Mouse (Mus musculus): Measurements from ENCODE around the gene Cdh4. TPM values are rescaled to one million over a fixed set of nuclear protein-coding genes. Genes with fewer than 3 reads are reported as not detected.

Gene Cdh4
- total RNA-seq, 1 experiment = 1.9 TPM

DNA sequence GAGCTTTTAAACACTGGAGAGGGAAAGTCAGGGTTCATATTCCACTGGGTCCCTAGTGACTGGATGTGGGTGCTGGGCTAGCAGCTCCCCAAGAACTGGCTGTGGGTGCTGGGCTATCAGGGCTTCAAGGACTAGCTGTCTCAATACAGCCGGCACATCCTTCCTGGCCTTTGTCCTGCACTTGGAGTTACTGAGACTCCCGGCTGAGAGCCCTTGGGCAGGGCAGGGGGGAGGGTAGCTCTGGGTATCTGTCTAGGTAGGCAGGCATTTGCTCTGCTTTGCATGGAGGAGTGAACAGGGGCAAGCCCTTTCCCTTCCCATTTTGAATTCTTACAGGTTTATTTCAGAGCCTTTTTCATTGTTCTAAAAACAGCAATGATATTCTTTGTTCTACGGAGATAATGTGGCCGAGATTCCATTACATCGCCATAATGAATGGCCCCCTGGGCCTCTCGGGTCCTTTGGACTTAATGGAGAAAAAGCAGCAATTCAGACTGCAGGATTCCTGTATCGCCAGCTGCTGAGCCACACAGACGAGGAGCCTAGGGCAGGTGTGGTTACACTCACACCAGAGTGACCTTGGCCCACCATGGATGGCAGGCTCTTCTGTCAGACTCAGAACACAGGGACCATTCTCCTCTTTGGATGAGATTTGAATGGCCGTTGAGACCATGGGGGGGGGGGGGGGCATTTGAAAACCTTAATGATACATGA, 97.5 kb downstream of the Cdh4 start:
- H3K27ac ChIP-seq (ENCODE audit: insufficient read depth, low read depth, low read length, poor library complexity, severe bottlenecking) = peak overlapping the region; percentile 45; the same call in 1 of the 2 replicates
- no peaks in the 10 kb centered on the region for H3K9me3 ChIP-seq (ENCODE audit: control insufficient read depth, insufficient read depth, low read depth, low read length)
- peaks cover 6% of the 10 kb centered on the region; the same call in 1 of the 2 replicates for H3K36me3 ChIP-seq (ENCODE audit: control insufficient read depth, insufficient read depth, low read length, poor library complexity, severe bottlenecking)
- TF ChIP-seq MAFK (IDR thresholded peaks at IDR 0.05; ENCODE audit: insufficient read depth, low read depth, low read length) (no peak), ZC3H11A (IDR thresholded peaks at IDR 0.05; ENCODE audit: borderline replicate concordance, low read depth, low read length) (no peak), ZNF384 (IDR thresholded peaks at IDR 0.05; ENCODE audit: low read depth, low read length) (no peak), CHD2 (IDR thresholded peaks at IDR 0.05; ENCODE audit: low read depth, low read length) (no peak), HCFC1 (IDR thresholded peaks at IDR 0.05; ENCODE audit: borderline replicate concordance, insufficient read depth, low read length) (no peak)
- no peak for DNase-seq (ENCODE audit: low read depth, low spot score)
- H3K4me1 ChIP-seq (ENCODE audit: control insufficient read depth in 2 of 2, insufficient read depth in 2 of 2, low read length in 2 of 2, poor library complexity in 1 of 2) = peaks cover 0 to 20% of the 10 kb centered on the region in 2 experiments; a peak in 2 of 4 replicates
- H3K4me3 ChIP-seq (ENCODE audit: insufficient read depth in 1 of 2, low read depth in 1 of 2, low read length in 2 of 2, poor library complexity in 1 of 2, severe bottlenecking in 1 of 2) = no peak overlapping the region
- H3K9ac ChIP-seq (ENCODE audit: insufficient read depth, low read depth, low read length, poor library complexity, severe bottlenecking) = no peak overlapping the region
- in situ Hi-C loops (cut with MboI; ENCODE audit: low sequenced_read_pairs in 2 of 2, unreplicated experiment in 2 of 2) = no loop called here

DNA sequence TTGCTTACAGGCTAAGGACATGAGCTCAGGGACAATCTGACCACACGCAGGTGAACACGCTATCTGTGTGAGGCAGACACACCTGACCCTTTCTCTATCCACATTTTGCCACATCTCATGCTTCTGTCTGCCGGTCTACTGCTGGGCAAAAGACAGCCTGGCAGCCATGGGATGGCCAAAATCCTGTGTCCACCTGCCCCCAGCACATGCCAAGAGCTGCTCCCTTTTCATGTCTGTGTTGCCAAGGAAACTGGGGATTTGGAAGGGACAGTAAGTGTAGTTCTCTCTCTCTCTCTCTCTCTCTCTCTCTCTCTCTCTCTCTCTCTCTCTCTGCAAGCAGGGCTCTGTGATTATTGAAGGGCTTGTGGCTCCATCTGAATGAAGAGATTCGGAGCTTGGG, 98.9 kb downstream of the Cdh4 start:
- Histone ChIP-seq H3K27ac (ENCODE audit: insufficient read depth, low read depth, low read length, poor library complexity, severe bottlenecking) (no peak overlapping the region), H3K4me3 (ENCODE audit: insufficient read depth in 1 of 2, low read depth in 1 of 2, low read length in 2 of 2, poor library complexity in 1 of 2, severe bottlenecking in 1 of 2) (no peak overlapping the region), H3K4me1 (ENCODE audit: control insufficient read depth in 2 of 2, insufficient read depth in 2 of 2, low read length in 2 of 2, poor library complexity in 1 of 2) (peaks cover 0 to 20% of the 10 kb centered on the region in 2 experiments; a peak in 2 of 4 replicates), H3K9me3 (ENCODE audit: control insufficient read depth, insufficient read depth, low read depth, low read length) (no peaks in the 10 kb centered on the region), H3K9ac (ENCODE audit: insufficient read depth, low read depth, low read length, poor library complexity, severe bottlenecking) (no peak overlapping the region), H3K36me3 (ENCODE audit: control insufficient read depth, insufficient read depth, low read length, poor library complexity, severe bottlenecking) (peaks cover 6% of the 10 kb centered on the region; the same call in 1 of the 2 replicates)
- in situ Hi-C loops (cut with MboI; ENCODE audit: low sequenced_read_pairs in 2 of 2, unreplicated experiment in 2 of 2) = no loop called here
- DNase-seq (ENCODE audit: low read depth, low spot score) = no peak
- TF ChIP-seq CHD2 (IDR thresholded peaks at IDR 0.05; ENCODE audit: low read depth, low read length) (no peak), ZC3H11A (IDR thresholded peaks at IDR 0.05; ENCODE audit: borderline replicate concordance, low read depth, low read length) (no peak), HCFC1 (IDR thresholded peaks at IDR 0.05; ENCODE audit: borderline replicate concordance, insufficient read depth, low read length) (no peak), MAFK (IDR thresholded peaks at IDR 0.05; ENCODE audit: insufficient read depth, low read depth, low read length) (no peak), ZNF384 (IDR thresholded peaks at IDR 0.05; ENCODE audit: low read depth, low read length) (no peak)

DNA sequence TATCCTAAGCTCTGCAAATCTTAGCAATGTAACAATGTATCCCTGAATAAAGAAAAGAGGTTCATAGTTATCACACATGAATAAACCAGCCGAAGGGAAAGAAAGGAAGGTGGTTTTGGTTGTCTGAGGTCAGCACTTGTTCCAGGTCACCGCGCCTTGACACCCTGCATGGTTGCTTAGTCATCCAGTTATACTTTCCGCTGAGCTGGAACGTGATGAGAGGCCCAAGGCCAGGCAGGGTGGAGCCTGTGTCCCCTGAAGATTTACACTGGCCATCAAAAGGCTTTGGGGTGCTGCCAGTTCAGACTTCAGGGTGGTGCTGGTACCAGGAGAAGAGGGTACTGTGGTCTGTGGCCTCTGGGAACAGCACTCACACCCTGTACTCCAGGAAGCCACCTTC, 105.4 kb downstream of the Cdh4 start:
- no peak overlapping the region for H3K27ac ChIP-seq (ENCODE audit: insufficient read depth, low read depth, low read length, poor library complexity, severe bottlenecking)
- H3K4me1 ChIP-seq (ENCODE audit: control insufficient read depth in 2 of 2, insufficient read depth in 2 of 2, low read length in 2 of 2, poor library complexity in 1 of 2) = no peaks in the 10 kb centered on the region
- no peaks in the 10 kb centered on the region for H3K36me3 ChIP-seq (ENCODE audit: control insufficient read depth, insufficient read depth, low read length, poor library complexity, severe bottlenecking)
- no peak overlapping the region for H3K9ac ChIP-seq (ENCODE audit: insufficient read depth, low read depth, low read length, poor library complexity, severe bottlenecking)
- in situ Hi-C loops (cut with MboI; ENCODE audit: low sequenced_read_pairs in 2 of 2, unreplicated experiment in 2 of 2) = no loop called here
- no peak for DNase-seq (ENCODE audit: low read depth, low spot score)
- TF ChIP-seq ZC3H11A (IDR thresholded peaks at IDR 0.05; ENCODE audit: borderline replicate concordance, low read depth, low read length) (no peak), HCFC1 (IDR thresholded peaks at IDR 0.05; ENCODE audit: borderline replicate concordance, insufficient read depth, low read length) (no peak)
- no peak overlapping the region for H3K4me3 ChIP-seq (ENCODE audit: insufficient read depth in 1 of 2, low read depth in 1 of 2, low read length in 2 of 2, poor library complexity in 1 of 2, severe bottlenecking in 1 of 2)
- H3K9me3 ChIP-seq (ENCODE audit: control insufficient read depth, insufficient read depth, low read depth, low read length) = no peaks in the 10 kb centered on the region

DNA sequence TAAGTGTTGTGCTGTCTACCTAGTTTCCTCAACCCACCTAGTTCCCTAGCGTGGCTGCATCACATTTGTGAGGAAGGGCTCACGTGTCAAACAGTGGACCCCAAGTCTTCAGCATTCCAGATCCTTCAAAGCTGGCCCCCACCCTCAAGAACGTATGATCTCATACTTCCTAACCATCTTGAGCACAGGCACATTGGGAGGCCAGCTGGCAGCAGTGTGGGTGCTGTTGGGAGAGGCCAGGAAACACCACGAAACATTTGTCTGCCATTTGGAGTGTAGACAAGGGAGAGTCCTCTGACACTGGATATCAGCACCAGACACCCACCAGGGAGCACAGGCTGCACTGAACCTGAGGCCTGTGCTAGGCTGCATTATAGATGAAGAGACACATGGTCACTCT, 113.7 kb downstream of the Cdh4 start:
- H3K36me3 ChIP-seq (ENCODE audit: control insufficient read depth, insufficient read depth, low read length, poor library complexity, severe bottlenecking) = no peaks in the 10 kb centered on the region
- no peak for DNase-seq (ENCODE audit: low read depth, low spot score)
- in situ Hi-C loops (cut with MboI; ENCODE audit: low sequenced_read_pairs in 2 of 2, unreplicated experiment in 2 of 2) = no loop called here

More for the DNA sequence above, 113.7 kb downstream of the Cdh4 start:
- Histone ChIP-seq H3K9me3 (ENCODE audit: control insufficient read depth, insufficient read depth, low read depth, low read length) (no peaks in the 10 kb centered on the region), H3K27ac (ENCODE audit: insufficient read depth, low read depth, low read length, poor library complexity, severe bottlenecking) (no peak overlapping the region), H3K9ac (ENCODE audit: insufficient read depth, low read depth, low read length, poor library complexity, severe bottlenecking) (no peak overlapping the region), H3K4me1 (ENCODE audit: control insufficient read depth in 2 of 2, insufficient read depth in 2 of 2, low read length in 2 of 2, poor library complexity in 1 of 2) (peaks cover 0 to 4% of the 10 kb centered on the region in 2 experiments; a peak in 1 of 4 replicates), H3K4me3 (ENCODE audit: insufficient read depth in 1 of 2, low read depth in 1 of 2, low read length in 2 of 2, poor library complexity in 1 of 2, severe bottlenecking in 1 of 2) (no peak overlapping the region)
- no peak for TF ChIP-seq ZC3H11A (IDR thresholded peaks at IDR 0.05; ENCODE audit: borderline replicate concordance, low read depth, low read length)
- TF ChIP-seq CHD2 (IDR thresholded peaks at IDR 0.05; ENCODE audit: low read depth, low read length) = no peak
- TF ChIP-seq HCFC1 (IDR thresholded peaks at IDR 0.05; ENCODE audit: borderline replicate concordance, insufficient read depth, low read length) = no peak
- TF ChIP-seq ZNF384 (IDR thresholded peaks at IDR 0.05; ENCODE audit: low read depth, low read length) = no peak
- no peak for TF ChIP-seq MAFK (IDR thresholded peaks at IDR 0.05; ENCODE audit: insufficient read depth, low read depth, low read length)
